Mouse (Mus musculus): ENCODE measurements around the gene Slc3a1.

GRCm38 (mm10) chr17:85086501-85086900, 58.3 kb downstream of the Slc3a1 start:
- TF ChIP-seq TAL1 (IDR thresholded peaks at IDR 0.05; ENCODE audit: low read length) (no peak), GATA1 (IDR thresholded peaks at IDR 0.05; ENCODE audit: low read length) (no peak)
